Mouse (Mus musculus) urinary bladder, adult 18-20 months (tissue): Measurements from ENCODE around the gene Ear1.
"Not testable (repeated sequence)": the region's sequence is repeated elsewhere in the genome, so short reads cannot be mapped to it uniquely, and the experiment has no call there.

Experiments used
- DNase-seq, 2 experiments: peaks; one replicate each; pipeline ENCODE4 v3.0.0; 2022; ENCODE audit warnings: low spot score in 2 of 2, mixed read lengths in 2 of 2

Gene Ear1

DNA sequence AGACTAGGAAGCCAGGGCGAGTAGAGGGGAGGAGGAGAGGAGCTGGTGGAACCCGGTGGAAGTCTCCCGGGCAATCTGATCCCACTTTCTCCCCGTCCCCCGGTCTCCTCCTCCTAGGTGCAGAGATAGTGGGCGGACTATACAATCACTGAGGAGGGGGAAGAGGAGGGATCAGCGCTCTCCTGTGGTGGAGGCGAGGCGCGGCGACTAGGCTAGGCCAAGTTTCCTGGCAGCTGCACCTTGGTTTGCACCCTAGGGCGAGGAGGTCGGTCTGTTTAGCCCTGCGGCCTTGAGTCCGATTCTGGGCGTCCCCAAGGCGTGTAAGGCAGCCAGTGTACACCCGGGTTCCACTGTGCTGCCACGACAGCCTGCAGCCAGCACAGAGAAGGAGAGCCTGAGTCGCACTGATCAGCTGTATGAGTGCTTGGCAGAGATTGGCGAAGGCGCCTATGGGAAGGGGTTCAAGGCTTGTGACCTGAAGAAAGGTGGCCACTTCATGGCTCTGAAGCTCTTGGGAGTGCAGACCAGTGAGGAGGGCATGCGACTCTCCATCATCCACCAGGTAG is 78.3 kb downstream of the Ear1 start:
- not testable (repeated sequence) for DNase-seq

- DNase-seq = no peak
Measured at GRCm38 (mm10) chr14:43796069-43796904, 79.0 kb downstream of the Ear1 start.

DNA sequence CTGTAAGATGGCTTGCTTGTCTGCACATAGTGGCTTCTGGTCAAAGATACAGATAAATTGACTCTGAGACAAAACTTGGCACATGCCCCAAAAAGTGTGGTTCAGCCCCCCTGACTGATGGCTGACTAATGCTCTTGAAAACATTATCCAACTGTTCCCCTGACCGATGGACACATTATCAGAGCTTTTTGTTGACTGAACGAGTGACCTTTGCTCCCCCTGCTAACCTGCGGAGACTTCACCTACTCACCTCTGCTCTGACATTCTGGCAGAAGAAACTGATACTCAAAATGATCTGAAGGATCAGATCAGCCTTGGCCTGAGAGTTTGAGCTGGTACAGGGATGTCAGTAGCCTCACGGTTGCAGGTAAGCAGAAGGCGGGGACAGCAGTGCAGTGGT is 81.5 kb downstream of the Ear1 start:
- DNase-seq = not testable (repeated sequence)

DNA sequence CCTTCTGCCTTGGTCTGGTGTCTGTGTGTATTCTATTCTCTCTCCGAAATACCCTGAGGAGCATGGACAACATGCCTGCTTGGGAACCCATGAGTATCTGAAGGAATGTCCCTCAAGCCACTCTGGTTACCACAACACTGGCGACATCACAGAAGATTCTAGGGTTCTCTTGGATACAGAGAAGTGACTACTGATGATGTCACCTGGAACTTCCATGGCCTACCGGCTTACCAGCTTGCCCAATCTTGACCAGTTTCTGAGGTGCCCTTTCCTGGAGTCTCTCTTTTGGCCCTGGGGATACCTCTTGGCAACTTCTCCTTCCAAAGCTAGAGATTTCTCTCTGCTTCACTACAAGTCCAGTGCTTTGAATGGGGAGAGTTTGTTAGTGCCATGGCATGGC is 90.7 kb downstream of the Ear1 start, which contains the start of gene Gm8180:
Gene Gm8180, minus strand, starts transcription at position 101 of the 400 bp plus-strand sequence.
- DNase-seq = not testable (repeated sequence)
